Mouse (Mus musculus): ENCODE data around the gene Lce1m. TPM values are rescaled to one million over a fixed set of nuclear protein-coding genes. Genes with fewer than 3 reads are reported as not detected.

Gene Lce1m
- polyA plus RNA-seq, 1 experiment from 2014 or later = 0.13 TPM

- TF ChIP-seq CTCF (IDR thresholded peaks at IDR 0.05; ENCODE audit: low read depth) = no peak
- Histone ChIP-seq H3K4me2 (ENCODE audit: low read length) (no peak overlapping the region), H3K27me3 (ENCODE audit: insufficient read depth, low read length) (no peaks in the 10 kb centered on the region), H3K36me3 (ENCODE audit: insufficient read depth, low read length) (no peaks in the 10 kb centered on the region), H3K9ac (ENCODE audit: low read depth, low read length) (no peak overlapping the region), H3K9me3 (replicated peaks; ENCODE audit: low read length) (no peaks in the 10 kb centered on the region), H3K27ac (no peak overlapping the region), H3K4me1 (replicated peaks; ENCODE audit: insufficient read depth, low read length) (no peaks in the 10 kb centered on the region), H3K4me3 (replicated peaks; ENCODE audit: low read depth, low read length) (no peak overlapping the region)
- 53% methylated on average over 3 of the region's 3 CpGs for WGBS
- ATAC-seq (replicated peaks; ENCODE audit: low FRiP score, low read depth) (no peak), DNase-seq (ENCODE audit: low spot score) (no peak)
Measured at GRCm38 (mm10) chr3:93023411-93024184, 4.7 kb upstream of the Lce1m start.

- Histone ChIP-seq H3K9ac (ENCODE audit: low read depth, low read length) (no peak overlapping the region), H3K36me3 (ENCODE audit: insufficient read depth, low read length) (no peaks in the 10 kb centered on the region), H3K9me3 (replicated peaks; ENCODE audit: low read length) (no peaks in the 10 kb centered on the region), H3K4me1 (replicated peaks; ENCODE audit: insufficient read depth, low read length) (no peaks in the 10 kb centered on the region), H3K4me3 (replicated peaks; ENCODE audit: low read depth, low read length) (no peak overlapping the region), H3K4me2 (ENCODE audit: low read length) (no peak overlapping the region), H3K27ac (no peak overlapping the region), H3K27me3 (ENCODE audit: insufficient read depth, low read length) (no peaks in the 10 kb centered on the region)
- TF ChIP-seq CTCF (IDR thresholded peaks at IDR 0.05; ENCODE audit: low read depth) = no peak
- no peak for ATAC-seq (replicated peaks; ENCODE audit: low FRiP score, low read depth)
- WGBS = 89% methylated on average over 1 of the region's 1 CpGs
- DNase-seq (ENCODE audit: low spot score) = no peak
Measured at GRCm38 (mm10) chr3:93021171-93021570, 2.3 kb upstream of the Lce1m start.

GRCm38 (mm10) chr3:93015460-93016104 lies 3.3 kb downstream of the Lce1m start, which contains the start of gene Crct1:
Gene Crct1 (minus strand): TSS chr3:93015687.
- Histone ChIP-seq H3K9ac (ENCODE audit: low read depth, low read length) (peak within 1 kb of the TSS; percentile 9; the same call in 1 of the 2 replicates), H3K27ac (no peak within 1 kb of the TSS), H3K27me3 (ENCODE audit: insufficient read depth, low read length) (no peaks in the 10 kb centered on the region), H3K36me3 (ENCODE audit: insufficient read depth, low read length) (no peaks in the 10 kb centered on the region), H3K9me3 (replicated peaks; ENCODE audit: low read length) (no peaks in the 10 kb centered on the region), H3K4me2 (ENCODE audit: low read length) (peak within 1 kb of the TSS; percentile 69), H3K4me3 (replicated peaks; ENCODE audit: low read depth, low read length) (peak within 1 kb of the TSS; percentile 25), H3K4me1 (replicated peaks; ENCODE audit: insufficient read depth, low read length) (no peaks in the 10 kb centered on the region)
- WGBS = 23% methylated on average over 4 of the region's 4 CpGs
- DNase-seq (ENCODE audit: low spot score) (no peak), ATAC-seq (replicated peaks; ENCODE audit: low FRiP score, low read depth) (no peak)
- TF ChIP-seq CTCF (IDR thresholded peaks at IDR 0.05; ENCODE audit: low read depth) = no peak

GRCm38 (mm10) chr3:93014871-93015270 lies 4.0 kb downstream of the Lce1m start:
- WGBS = 28% methylated on average over 5 of the region's 5 CpGs
- Histone ChIP-seq H3K9me3 (replicated peaks; ENCODE audit: low read length) (no peaks in the 10 kb centered on the region), H3K27ac (no peak overlapping the region), H3K4me1 (replicated peaks; ENCODE audit: insufficient read depth, low read length) (no peaks in the 10 kb centered on the region), H3K9ac (ENCODE audit: low read depth, low read length) (no peak overlapping the region), H3K4me3 (replicated peaks; ENCODE audit: low read depth, low read length) (peak overlapping the region; percentile 25), H3K4me2 (ENCODE audit: low read length) (peak overlapping the region; percentile 69), H3K36me3 (ENCODE audit: insufficient read depth, low read length) (no peaks in the 10 kb centered on the region), H3K27me3 (ENCODE audit: insufficient read depth, low read length) (no peaks in the 10 kb centered on the region)
- TF ChIP-seq CTCF (IDR thresholded peaks at IDR 0.05; ENCODE audit: low read depth) = no peak
- DNase-seq (ENCODE audit: low spot score) = no peak
- no peak for ATAC-seq (replicated peaks; ENCODE audit: low FRiP score, low read depth)

- H3K4me3 ChIP-seq (replicated peaks; ENCODE audit: low read depth, low read length) = peak overlapping the region; percentile 25
- no peaks in the 10 kb centered on the region for H3K27me3 ChIP-seq (ENCODE audit: insufficient read depth, low read length)
- DNase-seq (ENCODE audit: low spot score) (peak; percentile 87), ATAC-seq (replicated peaks; ENCODE audit: low FRiP score, low read depth) (peak; percentile 87)
- no peaks in the 10 kb centered on the region for H3K4me1 ChIP-seq (replicated peaks; ENCODE audit: insufficient read depth, low read length)
- WGBS = under 1% methylated on average over 23 of the region's 24 CpGs
- peak overlapping the region; percentile 69 for H3K4me2 ChIP-seq (ENCODE audit: low read length)
- H3K36me3 ChIP-seq (ENCODE audit: insufficient read depth, low read length) = no peaks in the 10 kb centered on the region
- 0 out of 2 replicates have a peak, but pooled peaks have one; percentile 12 for TF ChIP-seq CTCF (IDR thresholded peaks at IDR 0.05; ENCODE audit: low read depth)
- no peaks in the 10 kb centered on the region for H3K9me3 ChIP-seq (replicated peaks; ENCODE audit: low read length)
- no peak overlapping the region for H3K27ac ChIP-seq
- peak overlapping the region; percentile 9; the same call in 1 of the 2 replicates for H3K9ac ChIP-seq (ENCODE audit: low read depth, low read length)
Measured at GRCm38 (mm10) chr3:93014378-93014801, 4.5 kb downstream of the Lce1m start.

- DNase-seq (ENCODE audit: low spot score) (no peak), ATAC-seq (replicated peaks; ENCODE audit: low FRiP score, low read depth) (no peak)
- Histone ChIP-seq H3K36me3 (ENCODE audit: insufficient read depth, low read length) (no peaks in the 10 kb centered on the region), H3K9ac (ENCODE audit: low read depth, low read length) (no peak overlapping the region), H3K4me2 (ENCODE audit: low read length) (no peak overlapping the region), H3K9me3 (replicated peaks; ENCODE audit: low read length) (no peaks in the 10 kb centered on the region), H3K4me3 (replicated peaks; ENCODE audit: low read depth, low read length) (no peak overlapping the region), H3K27ac (no peak overlapping the region), H3K4me1 (replicated peaks; ENCODE audit: insufficient read depth, low read length) (no peaks in the 10 kb centered on the region), H3K27me3 (ENCODE audit: insufficient read depth, low read length) (no peaks in the 10 kb centered on the region)
- TF ChIP-seq CTCF (IDR thresholded peaks at IDR 0.05; ENCODE audit: low read depth) = no peak
- WGBS = 63% methylated on average over 4 of the region's 4 CpGs
Measured at GRCm38 (mm10) chr3:93002843-93003242, 16.0 kb downstream of the Lce1m start.

Measured in kidney, postnatal 0 days (tissue).